In the genomic region with DNA sequence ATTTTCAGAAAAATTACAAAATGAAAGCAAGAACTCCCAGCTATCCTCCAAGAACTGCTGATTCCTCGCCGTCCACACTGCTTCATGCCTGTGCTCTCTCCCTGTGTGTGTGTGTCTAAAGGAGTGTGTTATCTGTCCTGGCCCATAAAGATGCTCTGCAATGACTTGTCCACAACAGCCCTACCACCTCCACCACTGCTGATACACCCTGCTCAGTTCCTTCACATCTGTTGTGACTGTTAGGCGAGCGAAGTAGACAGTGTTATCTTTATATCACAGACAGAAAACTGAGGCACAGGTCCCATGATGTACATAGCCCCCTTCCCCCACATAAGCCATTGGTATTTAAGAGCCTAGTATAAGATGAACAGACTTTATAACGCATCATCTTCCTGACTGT, we compare ENCODE assay signal across 24 mouse cellular contexts.
A peak's percentile ranks its signal among the peaks of the same experiment; 100 is the strongest.
DNase-seq lines count a peak whose midpoint lies in the region; ATAC-seq and TF ChIP-seq lines count a peak whose summit lies in the region.
"Had no signal": no experiment of that assay in that cellular context is flagged by ENCODE, and none has a peak within 500 bp of the region (broad histone marks: within the 10 kb centered on the region; RNA-seq: fewer than 3 reads in every experiment).

No protein-coding gene starts in this region.

- H3K4me1 ChIP-seq in liver, embryonic 15.5 days (replicated peaks), result peaks cover 76% of the 10 kb centered on the region

- H3K27ac ChIP-seq in left cerebral cortex, adult 2 months, result no peak overlapping the region; the same call in 1 of the 2 replicates
- H3K27ac ChIP-seq in liver, embryonic 15.5 days (replicated peaks), result peak overlapping the region; percentile 51; the same call in 1 of the 2 replicates
- H3K27ac ChIP-seq: embryonic facial prominence, embryonic 15.5 days; hindbrain, embryonic 13.5 days; limb, embryonic 15.5 days had no signal

- TF ChIP-seq CTCF in left cerebral cortex, adult 2 months (IDR thresholded peaks at IDR 0.05), result no peak

- no peaks in the 10 kb centered on the region for H3K36me3 ChIP-seq in liver, embryonic 15.5 days (replicated peaks)
- H3K36me3 ChIP-seq: embryonic facial prominence, embryonic 15.5 days; heart, embryonic 12.5 days; hindbrain, embryonic 13.5 days; limb, embryonic 15.5 days had no signal

- 22% methylated on average over 5 of the region's 5 CpGs for WGBS in liver, embryonic 15.5 days (ENCODE audit: insufficient replicate concordance)

- intact Hi-C loops in left cerebral cortex, adult 2 months (cut with DNase I), result no loop called here
- intact Hi-C loops in left cerebral cortex, postnatal 25 days (cut with DNase I), result no loop called here

- ATAC-seq in common myeloid progenitor, adult 5-6 weeks (replicated peaks; ENCODE audit: low read depth, poor library complexity, severe bottlenecking), result peak; percentile 70
- ATAC-seq in liver, embryonic 15.5 days (ENCODE audit: insufficient read depth), result peak; percentile 88
- ATAC-seq: forebrain, postnatal 0 days; inflammation-experienced regulatory T-cells, adult 6 months; lung, postnatal 0 days; Patski had no signal

- H3K9me3 ChIP-seq in liver, embryonic 15.5 days (replicated peaks), result no peaks in the 10 kb centered on the region
- H3K9me3 ChIP-seq: embryonic facial prominence, embryonic 15.5 days; heart, embryonic 12.5 days; hindbrain, embryonic 13.5 days; limb, embryonic 15.5 days had no signal

- H3K4me2 ChIP-seq in liver, embryonic 15.5 days, result peak overlapping the region; percentile 52
- H3K4me2 ChIP-seq: embryonic facial prominence, embryonic 15.5 days; heart, embryonic 12.5 days; hindbrain, embryonic 13.5 days; limb, embryonic 15.5 days had no signal

- no peaks in the 10 kb centered on the region for H3K27me3 ChIP-seq in liver, embryonic 15.5 days
- H3K27me3 ChIP-seq: embryonic facial prominence, embryonic 15.5 days; heart, embryonic 12.5 days; limb, embryonic 15.5 days; Patski had no signal

- no peak overlapping the region for H3K9ac ChIP-seq in liver, embryonic 15.5 days
- H3K9ac ChIP-seq: embryonic facial prominence, embryonic 15.5 days; heart, embryonic 12.5 days; hindbrain, embryonic 13.5 days; limb, embryonic 15.5 days had no signal

- no peak for DNase-seq in left cerebral cortex, adult 2 months (ENCODE audit: extremely low spot score in 1 of 2, low spot score in 2 of 2)
- DNase-seq in left cerebral cortex, postnatal 25 days (ENCODE audit: low spot score in 2 of 2), result no peak
- no peak for DNase-seq in ovary, adult 18-20 months (ENCODE audit: low spot score)
- no peak for DNase-seq in neural tube, embryonic 10.5 days (ENCODE audit: extremely low spot score, low spot score)
- DNase-seq in right cerebral cortex, adult 18-20 months, result no peak
- DNase-seq: adrenal gland, postnatal 10 days; cerebellum, adult 11 months; cerebellum, postnatal 14 days; forebrain, postnatal 0 days; heart, postnatal 14 days; kidney, postnatal 4 days; layer of hippocampus, postnatal 36 days; retina, postnatal 1 day; right cerebral cortex, postnatal 4 days; thymus, postnatal 4 days had no signal

- H3K4me3 ChIP-seq in left cerebral cortex, adult 2 months, result peak overlapping the region; percentile 54
- H3K4me3 ChIP-seq in liver, embryonic 15.5 days (replicated peaks), result no peak overlapping the region
- H3K4me3 ChIP-seq: embryonic facial prominence, embryonic 15.5 days; heart, embryonic 12.5 days; hindbrain, embryonic 13.5 days; limb, embryonic 15.5 days had no signal
